Mouse (Mus musculus) embryonic fibroblast, embryonic 13.5 days (primary cell): ENCODE measurements around the gene Acox1.

ENCODE experiments used
- CTCF ChIP-seq: IDR thresholded peaks from 2 replicates; pipeline ENCODE4 v1.5.1; 2011; ENCODE audit warnings: mild to moderate bottlenecking, control low read depth, low read length, moderate library complexity, borderline replicate concordance; ENCODE audit not compliant: insufficient read depth
- POLR2A ChIP-seq: IDR thresholded peaks from 2 replicates; pipeline ENCODE4 v1.6.1; 2011; ENCODE audit warnings: low read depth, mild to moderate bottlenecking, control low read depth, low read length, moderate library complexity

DNA sequence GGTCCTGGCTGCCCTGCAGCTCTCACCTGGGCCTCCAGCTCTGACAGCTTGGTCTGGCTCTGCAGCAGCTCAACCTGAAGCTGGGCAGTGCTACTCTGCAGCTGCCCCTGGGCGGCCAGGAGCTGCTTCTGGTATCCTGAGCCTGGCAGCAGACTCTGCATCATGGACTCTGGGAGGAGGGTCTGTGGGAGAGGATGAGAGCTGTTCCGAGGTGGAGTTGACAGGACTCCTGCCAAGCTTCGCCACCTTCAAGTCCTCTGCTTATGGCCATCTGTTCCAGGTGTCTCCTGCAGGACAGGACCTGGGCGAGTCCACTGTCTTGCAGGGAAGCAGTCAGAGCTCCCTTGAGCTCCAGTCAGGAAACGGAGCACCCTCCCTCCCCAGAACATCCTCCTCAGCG, 49.5 kb downstream of the Acox1 start:
- TF ChIP-seq CTCF (no peak), POLR2A (no peak)
